Mouse (Mus musculus) heart, adult 2 months (tissue): Measurements from ENCODE around the gene Dnajb3.

Experiments used
- CTCF ChIP-seq: fragments of 200-600 bp; IDR thresholded peaks from 2 replicates; pipeline ENCODE4 v1.8.1; 2022; ENCODE audit warnings: antibody characterized with exemption, mild to moderate bottlenecking, moderate library complexity
- EP300 ChIP-seq: fragments of 200-500 bp; IDR thresholded peaks from 2 replicates; pipeline ENCODE4 v1.6.1; 2011; ENCODE audit warnings: low read depth, low read length, control low read depth; ENCODE audit not compliant: insufficient read depth
- POLR2A ChIP-seq: fragments of 200-500 bp; IDR thresholded peaks from 2 replicates; pipeline ENCODE4 v1.6.1; 2011; ENCODE audit warnings: mild to moderate bottlenecking, low read depth, low read length, control low read depth; ENCODE audit not compliant: insufficient read depth

DNA sequence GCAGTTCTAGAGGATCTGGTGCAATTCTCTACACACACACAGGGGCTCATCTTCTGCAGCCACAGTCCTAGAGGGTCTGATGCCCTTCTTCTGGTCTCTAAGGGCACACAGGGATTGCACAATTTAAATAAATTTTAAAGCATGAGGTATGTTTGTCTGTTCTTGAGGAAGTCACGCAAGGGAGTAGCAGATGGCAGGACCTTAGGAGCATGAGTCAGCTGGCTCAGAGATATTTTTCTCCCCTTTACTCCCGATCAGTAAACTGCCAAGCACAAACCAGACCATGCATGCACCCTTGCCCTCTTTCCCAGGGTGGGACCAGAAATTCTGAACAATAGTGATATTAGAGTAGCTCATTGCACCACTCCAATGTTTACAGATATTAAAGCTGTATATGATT is 47.2 kb downstream of the Dnajb3 start:
- TF ChIP-seq CTCF: no peak
- TF ChIP-seq POLR2A: no peak
- TF ChIP-seq EP300: no peak
